Mouse (Mus musculus) spleen, adult 2 months (tissue): Measurements from ENCODE around the gene Rpl27a. TPM values are rescaled to one million over a fixed set of nuclear protein-coding genes. Genes with fewer than 3 reads are reported as not detected.

Experiments used
- DNase-seq, 2 experiments: peaks; one replicate each; pipeline versions ENCODE4 v3.0.0 to v3.0.0-alpha.2; 2012 to 2021; ENCODE audit warnings: low spot score in 2 of 2, low read depth in 1 of 2
- H3K27ac ChIP-seq: fragments of 200-500 bp; 2 replicates; pipeline ENCODE4 v1.5.1; 2012; ENCODE audit warnings: low read length, inconsistent platforms; ENCODE audit not compliant: insufficient read depth
- H3K27me3 ChIP-seq: fragments of 200-500 bp; 2 replicates; pipeline ENCODE4 v1.6.1; 2012; ENCODE audit warnings: mild to moderate bottlenecking, moderate library complexity, low read length, inconsistent platforms; ENCODE audit not compliant: control insufficient read depth, insufficient read depth
- H3K36me3 ChIP-seq: fragments of 200-500 bp; 2 replicates; pipeline ENCODE4 v1.6.1; 2012; ENCODE audit warnings: mild to moderate bottlenecking, low read length, inconsistent platforms; ENCODE audit not compliant: control insufficient read depth, insufficient read depth
- H3K4me1 ChIP-seq: fragments of 200-500 bp; 2 replicates; pipeline ENCODE4 v1.6.1; 2011; ENCODE audit warnings: inconsistent platforms; ENCODE audit not compliant: control insufficient read depth, insufficient read depth, insufficient read length
- H3K4me3 ChIP-seq: fragments of 200-500 bp; 2 replicates; pipeline ENCODE4 v1.5.1; 2011; ENCODE audit warnings: mild to moderate bottlenecking, inconsistent platforms; ENCODE audit not compliant: insufficient read depth, insufficient read length; ENCODE audit errors: extremely low read depth
- CTCF ChIP-seq: fragments of 200-500 bp; IDR thresholded peaks from 2 replicates; pipeline ENCODE4 v1.5.1; 2011; ENCODE audit warnings: mild to moderate bottlenecking, inconsistent platforms; ENCODE audit not compliant: insufficient read depth, insufficient read length, insufficient replicate concordance; ENCODE audit errors: extremely low read depth
- POLR2A ChIP-seq: fragments of 200-500 bp; IDR thresholded peaks from 2 replicates; pipeline ENCODE4 v1.6.1; 2011; ENCODE audit warnings: low read depth, low read length, inconsistent platforms
- WGBS: fragments of 180-500 bp; shearing (Covaris S2); methylation state at CpG from one replicate; pipeline ENCODE4 v1.1.7; 2018; 5-methylcytosine and 5-hydroxymethylcytosine counted together
- polyA plus RNA-seq: library from polyadenylated mRNA; depleted of rRNA; stranded (reverse); fragments of >200 nt; gene quantifications from 2 replicates; pipeline ENCODE4 v1.2.3, GENCODE M21; 2012

Rpl27a gene
- polyA plus RNA-seq, 1 experiment, result 545 TPM

- 72% methylated on average over 5 of the region's 5 CpGs for WGBS
- H3K27me3 ChIP-seq, result no peaks in the 10 kb centered on the region
- TF ChIP-seq CTCF (no peak), POLR2A (no peak)
- H3K27ac ChIP-seq, result no peak overlapping the region
- DNase-seq, result no peak
- peaks cover 4% of the 10 kb centered on the region; the same call in 1 of the 2 replicates for H3K4me1 ChIP-seq
- no peaks in the 10 kb centered on the region for H3K36me3 ChIP-seq
- no peak overlapping the region for H3K4me3 ChIP-seq
These were observed 25.8 kb downstream of the Rpl27a start for GRCm38 (mm10) chr7:109544792-109545191.

GRCm38 (mm10) chr7:109545255-109545993, 26.5 kb downstream of the Rpl27a start:
- H3K27me3 ChIP-seq, result no peaks in the 10 kb centered on the region
- no peak for TF ChIP-seq POLR2A
- TF ChIP-seq CTCF, result no peak
- H3K4me3 ChIP-seq, result no peak overlapping the region
- H3K4me1 ChIP-seq, result peaks cover 4% of the 10 kb centered on the region; the same call in 1 of the 2 replicates
- H3K27ac ChIP-seq, result no peak overlapping the region
- WGBS, result 86% methylated on average over 10 of the region's 10 CpGs
- DNase-seq, result no peak
- no peaks in the 10 kb centered on the region for H3K36me3 ChIP-seq

DNA sequence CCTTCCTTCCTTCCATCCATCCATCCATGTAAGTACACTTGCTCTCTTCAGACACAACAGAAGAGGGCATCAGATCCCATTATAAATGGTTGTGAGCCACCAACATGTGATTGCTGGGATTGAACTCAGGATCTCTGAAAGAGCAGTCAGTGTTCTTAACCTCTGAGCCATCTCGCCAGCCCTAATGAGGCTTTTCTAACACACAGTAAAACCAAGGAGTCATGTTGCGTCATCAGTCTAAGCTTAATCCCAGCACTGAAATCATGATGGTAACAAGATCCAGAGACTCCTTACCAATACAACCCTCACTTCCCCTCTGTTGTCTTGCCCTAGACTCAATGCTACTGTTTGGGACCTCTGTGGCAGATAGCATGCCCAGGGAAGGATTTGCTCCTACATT, 27.2 kb downstream of the Rpl27a start:
- Histone ChIP-seq H3K4me1 (peaks cover 4% of the 10 kb centered on the region; the same call in 1 of the 2 replicates), H3K36me3 (no peaks in the 10 kb centered on the region), H3K27ac (no peak overlapping the region; the same call in 1 of the 2 replicates), H3K27me3 (no peaks in the 10 kb centered on the region), H3K4me3 (no peak overlapping the region)
- WGBS, result 91% methylated on average over 2 of the region's 2 CpGs
- DNase-seq, result no peak
- TF ChIP-seq POLR2A (no peak), CTCF (no peak)

DNA sequence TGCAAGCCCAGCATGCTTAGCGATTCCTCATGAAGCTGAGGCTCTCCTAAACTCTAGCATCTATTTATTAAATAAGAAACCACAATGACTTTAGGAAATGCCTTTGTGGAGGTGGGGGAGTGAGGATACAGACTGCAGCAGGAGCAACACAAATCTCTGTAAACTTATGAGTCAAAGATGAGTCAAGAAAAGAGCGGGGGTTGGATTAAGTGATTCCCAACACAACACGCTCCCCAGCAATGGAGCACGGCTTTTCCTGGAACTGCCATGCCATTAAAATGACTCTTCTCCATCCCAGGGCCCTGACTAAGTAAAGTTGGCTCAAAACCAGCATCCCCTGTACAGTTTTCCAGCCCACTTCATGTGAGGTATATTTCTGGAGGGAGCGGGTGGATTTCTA, 27.8 kb downstream of the Rpl27a start:
- TF ChIP-seq POLR2A (no peak), CTCF (no peak)
- 91% methylated on average over 5 of the region's 5 CpGs for WGBS
- H3K4me3 ChIP-seq, result no peak overlapping the region
- H3K27me3 ChIP-seq, result no peaks in the 10 kb centered on the region
- no peak for DNase-seq
- no peaks in the 10 kb centered on the region for H3K36me3 ChIP-seq
- peaks cover 4% of the 10 kb centered on the region; the same call in 1 of the 2 replicates for H3K4me1 ChIP-seq
- H3K27ac ChIP-seq, result no peak overlapping the region; the same call in 1 of the 2 replicates

DNA sequence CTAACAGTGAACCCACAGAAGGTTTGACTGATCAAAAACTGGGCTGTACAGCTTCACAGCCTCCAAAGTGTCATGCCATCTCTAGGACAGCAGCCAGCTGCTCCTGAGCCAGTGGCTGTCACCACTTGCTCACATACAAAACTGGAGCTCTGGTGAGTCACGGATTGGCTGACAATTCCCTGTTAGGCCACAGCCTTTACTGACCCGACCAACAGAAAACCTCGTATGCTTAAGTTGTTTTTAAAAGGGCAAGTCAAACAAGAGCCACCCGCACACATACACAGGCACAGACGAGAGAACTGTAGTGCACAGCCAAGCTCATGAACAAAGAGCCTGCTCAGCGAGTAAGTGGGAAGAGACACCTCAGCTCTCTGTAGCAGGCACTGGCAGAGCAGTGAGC, 40.6 kb downstream of the Rpl27a start:
- DNase-seq, result no peak
- 85% methylated on average over 6 of the region's 6 CpGs for WGBS
- Histone ChIP-seq H3K4me1 (peaks cover 3% of the 10 kb centered on the region; the same call in 1 of the 2 replicates), H3K27me3 (no peaks in the 10 kb centered on the region), H3K27ac (no peak overlapping the region), H3K36me3 (no peaks in the 10 kb centered on the region), H3K4me3 (no peak overlapping the region)
- TF ChIP-seq CTCF (no peak), POLR2A (no peak)

- Histone ChIP-seq H3K4me3 (no peak overlapping the region), H3K27ac (peak overlapping the region; percentile 19), H3K36me3 (no peaks in the 10 kb centered on the region), H3K4me1 (peaks cover 3% of the 10 kb centered on the region; the same call in 1 of the 2 replicates), H3K27me3 (no peaks in the 10 kb centered on the region)
- no peak for DNase-seq
- no peak for TF ChIP-seq POLR2A
- no peak for TF ChIP-seq CTCF
- 62% methylated on average over 8 of the region's 8 CpGs for WGBS
These were observed 42.7 kb downstream of the Rpl27a start for GRCm38 (mm10) chr7:109561466-109562153.
